Mouse (Mus musculus) brain, embryonic 14.5 days (tissue): Measurements from ENCODE around the gene Gm42372. TPM values are rescaled to one million over a fixed set of nuclear protein-coding genes. Genes with fewer than 3 reads are reported as not detected.

Experiments
- DNase-seq: peaks from one replicate; pipeline ENCODE4 v3.0.0-alpha.2; 2011; ENCODE audit warnings: low read depth
- CTCF ChIP-seq: fragments of 200-500 bp; IDR thresholded peaks from 2 replicates; pipeline ENCODE4 v1.5.1; 2012; ENCODE audit warnings: inconsistent platforms, mild to moderate bottlenecking, moderate library complexity, borderline replicate concordance; ENCODE audit not compliant: insufficient read depth, insufficient read length; ENCODE audit errors: extremely low read depth
- POLR2A ChIP-seq: fragments of 200-500 bp; IDR thresholded peaks from 2 replicates; pipeline ENCODE4 v1.6.1; 2012; ENCODE audit warnings: mild to moderate bottlenecking, inconsistent platforms, borderline replicate concordance; ENCODE audit not compliant: poor library complexity, insufficient read depth, insufficient read length, severe bottlenecking; ENCODE audit errors: extremely low read depth
- polyA plus RNA-seq: library from polyadenylated mRNA; depleted of rRNA; stranded (reverse); fragments of >200 nt; gene quantifications from 2 replicates; pipeline ENCODE4 v1.2.3, GENCODE M21; 2012

The Gm42372 gene
- polyA plus RNA-seq, 1 experiment = 19.6 TPM

DNA sequence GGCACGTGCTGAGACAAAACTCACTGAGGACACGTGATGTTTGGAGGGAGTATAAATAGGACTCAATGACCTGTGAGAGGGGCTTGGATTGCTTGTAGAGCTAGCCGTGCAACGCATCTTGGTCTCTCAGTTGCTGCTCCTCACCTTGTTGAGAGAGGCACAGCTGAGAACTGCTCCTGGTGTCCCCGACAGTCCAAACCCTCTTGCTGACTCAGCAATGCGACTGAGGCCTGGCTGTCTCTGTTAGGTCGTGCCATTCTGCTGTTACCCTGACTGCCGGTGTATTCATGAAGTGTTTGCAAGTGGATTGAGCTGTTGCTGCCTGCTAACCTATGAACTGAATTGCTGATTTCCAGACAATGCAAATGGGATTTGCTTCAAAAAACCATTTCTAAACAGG, 6.6 kb upstream of the Gm42372 start:
- no peak for DNase-seq
- no peak for TF ChIP-seq POLR2A
- TF ChIP-seq CTCF = no peak

DNA sequence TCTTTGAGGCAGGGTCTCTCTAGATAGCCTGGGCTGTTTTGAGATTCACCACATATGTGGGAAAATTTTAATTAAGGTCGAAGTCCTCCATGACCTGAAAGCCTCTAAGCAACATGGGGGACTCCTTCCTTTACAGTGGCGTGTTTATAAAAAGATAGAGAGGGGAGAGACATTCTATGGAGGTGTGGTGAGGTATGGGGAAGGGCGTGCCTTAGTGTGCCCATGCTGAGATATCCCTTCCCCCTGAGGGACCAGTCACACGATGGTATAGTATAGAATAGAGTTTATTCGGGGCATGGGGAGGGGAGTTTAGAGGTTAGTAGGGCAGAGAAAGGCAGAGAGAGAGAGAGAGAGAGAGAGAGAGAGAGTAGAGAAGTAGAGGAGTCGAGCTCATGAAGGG, 4.7 kb upstream of the Gm42372 start:
- DNase-seq = no peak
- TF ChIP-seq CTCF (no peak), POLR2A (no peak)

GRCm38 (mm10) chr7:16978593-16978992, 4.3 kb upstream of the Gm42372 start:
- TF ChIP-seq POLR2A = no peak
- no peak for DNase-seq

GRCm38 (mm10) chr7:16980348-16980747, 2.5 kb upstream of the Gm42372 start:
- DNase-seq = peak; percentile 74
- TF ChIP-seq POLR2A = no peak

GRCm38 (mm10) chr7:16987541-16988149, 4.8 kb downstream of the Gm42372 start:
- TF ChIP-seq CTCF (no peak), POLR2A (no peak)
- DNase-seq = peak; percentile 78

DNA sequence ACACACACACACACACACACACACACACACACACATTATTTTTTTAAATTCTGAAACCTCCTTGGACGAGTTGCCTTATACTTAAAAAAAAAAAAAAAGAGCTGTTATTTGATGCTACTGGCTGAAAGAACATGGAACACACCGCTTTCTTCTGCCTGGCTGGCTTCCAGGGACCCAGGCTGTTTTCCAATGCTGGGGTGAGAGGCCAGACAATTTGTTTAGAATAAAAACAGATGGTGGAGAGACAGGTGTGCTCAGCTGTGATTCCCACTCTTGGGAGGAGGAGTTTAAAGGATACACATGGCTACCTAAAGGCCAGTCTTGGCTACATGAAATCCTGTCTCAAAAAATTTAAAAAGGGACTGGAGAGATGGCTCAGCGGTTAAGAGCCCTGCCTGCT, 5.5 kb downstream of the Gm42372 start:
- TF ChIP-seq POLR2A = no peak
- TF ChIP-seq CTCF = no peak
- peak; percentile 86 for DNase-seq

DNA sequence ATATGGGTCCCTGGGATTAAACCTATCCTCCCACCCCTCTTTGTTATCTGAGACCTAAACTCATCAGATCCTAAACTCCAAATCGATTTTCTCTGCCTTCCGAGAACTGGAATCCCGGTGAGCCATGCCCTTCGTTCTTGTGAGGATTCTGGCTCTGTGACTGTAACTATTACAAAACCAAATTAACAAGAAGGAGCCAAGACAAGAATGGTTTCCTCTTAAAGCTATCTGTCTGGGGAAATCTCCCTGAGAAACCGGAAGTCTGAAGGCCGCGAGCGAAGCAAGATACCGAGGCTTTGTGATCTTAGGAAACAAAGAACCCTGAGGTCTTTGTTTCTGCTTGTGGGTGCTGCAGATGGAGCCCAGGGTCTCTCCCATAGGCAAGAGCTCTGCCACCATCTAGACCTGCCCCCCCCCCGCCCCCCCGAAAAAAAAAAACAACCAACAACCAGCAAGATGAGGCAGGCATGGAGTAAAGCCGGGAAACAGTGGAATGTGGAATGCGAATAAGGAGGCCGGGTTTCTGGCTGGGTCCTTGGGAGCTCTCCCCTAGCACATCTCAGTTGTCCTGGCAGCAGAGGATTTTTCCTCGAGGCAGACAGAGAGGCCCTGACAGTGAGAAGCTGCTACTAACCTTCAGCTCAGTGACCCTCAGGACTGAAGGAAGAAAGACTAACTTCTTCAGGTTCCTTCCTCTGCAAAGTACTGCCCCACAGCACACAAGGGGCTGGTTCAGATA, 7.3 kb downstream of the Gm42372 start:
- TF ChIP-seq CTCF (no peak), POLR2A (no peak)
- peak; percentile 53 for DNase-seq

GRCm38 (mm10) chr7:16991681-16992450, 9.0 kb downstream of the Gm42372 start:
- peak; percentile 94 for DNase-seq
- TF ChIP-seq CTCF (no peak), POLR2A (no peak)

GRCm38 (mm10) chr7:16992451-16992807, 9.5 kb downstream of the Gm42372 start, which contains the start of gene Ccdc8:
Gene Ccdc8, plus strand, starts transcription at chr7:16992708.
- no peak for TF ChIP-seq CTCF
- TF ChIP-seq POLR2A = no peak
- no peak for DNase-seq

DNA sequence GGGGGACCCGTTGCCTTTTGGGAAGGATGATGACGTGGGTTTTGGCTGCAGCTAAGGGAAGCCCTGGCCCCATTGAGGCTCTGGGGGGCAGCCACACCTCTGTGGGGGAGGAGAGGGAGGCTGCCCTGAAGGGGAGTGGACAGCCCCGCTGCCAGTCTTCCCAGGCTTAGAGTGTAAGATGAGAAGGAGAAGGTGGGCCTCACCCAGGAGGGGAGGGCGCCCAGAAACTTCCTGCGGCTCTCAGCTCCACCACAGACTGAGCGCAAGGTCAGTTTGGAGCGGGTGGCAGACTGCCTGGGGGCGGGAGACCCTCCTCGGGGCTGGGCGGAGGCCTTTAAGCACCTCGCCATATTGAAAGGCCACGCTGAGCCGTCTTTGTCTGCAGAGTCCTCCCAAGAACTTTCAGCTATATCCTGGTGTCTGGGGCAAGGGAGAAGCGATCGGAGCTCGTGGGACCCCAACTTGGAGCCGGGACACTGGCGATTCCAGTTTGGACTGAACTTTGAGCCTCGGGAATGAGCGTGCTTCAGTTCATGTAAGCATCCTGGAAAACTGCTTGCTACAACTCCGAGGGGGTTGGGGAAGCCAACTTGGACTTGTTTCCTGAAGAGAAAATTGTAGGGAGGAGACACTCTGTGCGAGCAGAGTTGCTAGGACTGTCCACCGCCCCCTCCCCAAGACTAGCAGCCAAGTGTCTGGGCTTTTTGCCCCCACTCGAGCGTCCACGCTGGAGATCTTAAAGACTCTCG, 10.9 kb downstream of the Gm42372 start:
- TF ChIP-seq CTCF (no peak), POLR2A (no peak)
- peak; percentile 94 for DNase-seq

DNA sequence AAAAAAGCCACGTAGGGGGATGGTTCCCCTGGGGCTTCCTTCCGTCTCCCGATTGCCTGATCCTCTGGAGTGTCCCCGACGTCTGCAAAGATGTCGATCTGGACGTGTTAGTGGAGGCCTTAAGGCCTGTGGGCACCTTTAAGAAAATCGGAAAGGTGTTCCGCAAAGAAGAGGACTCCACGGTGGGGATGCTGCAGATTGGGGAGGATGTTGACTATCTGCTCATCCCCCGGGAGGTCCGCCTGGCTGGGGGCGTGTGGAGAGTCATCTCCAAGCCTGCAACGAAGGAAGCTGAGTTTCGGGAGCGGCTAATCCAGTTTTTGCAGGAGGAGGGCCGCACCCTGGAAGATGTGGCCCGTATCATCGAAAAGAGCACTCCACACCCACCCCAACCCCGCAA, 11.5 kb downstream of the Gm42372 start:
- no peak for DNase-seq
- TF ChIP-seq CTCF (no peak), POLR2A (no peak)

DNA sequence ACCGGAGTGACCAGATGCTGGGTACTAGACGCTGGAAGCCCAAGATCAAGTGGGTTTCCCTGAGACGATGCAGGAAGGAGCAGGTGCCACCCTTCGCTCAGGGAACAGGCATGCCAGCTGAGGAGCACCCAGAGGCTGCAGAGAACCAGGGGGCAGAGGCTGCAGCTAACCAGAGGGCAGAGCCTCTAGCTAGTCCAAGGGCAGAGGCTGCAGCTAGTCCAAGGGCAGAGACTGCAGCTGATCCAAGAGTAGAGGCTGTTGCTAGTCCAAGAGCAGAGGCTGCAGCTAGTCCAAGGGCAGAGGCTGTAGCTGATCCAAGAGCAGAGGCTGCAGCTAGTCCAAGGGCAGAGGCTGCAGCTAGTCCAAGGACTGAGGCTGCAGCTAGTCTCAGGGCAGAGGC, 12.5 kb downstream of the Gm42372 start:
- no peak for DNase-seq
- TF ChIP-seq POLR2A (no peak), CTCF (no peak)

DNA sequence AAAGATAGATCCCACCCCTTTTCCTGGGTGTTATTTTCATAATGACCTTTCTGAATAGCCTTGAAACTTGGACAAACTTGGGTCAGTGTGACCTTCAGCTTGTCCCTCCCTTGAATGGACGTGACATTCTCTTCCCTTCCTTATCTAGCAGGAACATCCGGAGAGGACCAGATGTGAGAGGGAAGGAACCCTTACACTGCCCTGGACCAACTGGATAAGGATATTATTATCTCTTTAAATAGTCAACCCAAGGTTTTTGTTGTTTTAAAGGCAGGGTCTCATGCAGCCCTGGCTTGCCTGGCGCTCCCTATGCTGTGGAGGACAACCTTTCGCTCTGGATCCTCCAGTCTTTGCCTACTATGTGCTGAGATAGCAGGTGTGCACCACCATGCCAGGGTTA, 16.3 kb downstream of the Gm42372 start:
- TF ChIP-seq CTCF (no peak), POLR2A (no peak)
- no peak for DNase-seq
